Mouse (Mus musculus): ENCODE results near the gene Zfp385c. TPM values are rescaled to one million over a fixed set of nuclear protein-coding genes. Genes with fewer than 3 reads are reported as not detected.

The Zfp385c gene
- not detected for polyA plus RNA-seq (2014; fragmentation: Illumina TruSeq; extraction: RNeasy Lipid Tissue Mini Kit (QIAGEN cat#74804); ENCODE audit: low read depth, low replicate concordance)

GRCm38 (mm10) chr11:100692164-100692616, at the start of gene Zfp385c:
Gene Zfp385c, minus strand, starts transcription at chr11:100692455.

DNA sequence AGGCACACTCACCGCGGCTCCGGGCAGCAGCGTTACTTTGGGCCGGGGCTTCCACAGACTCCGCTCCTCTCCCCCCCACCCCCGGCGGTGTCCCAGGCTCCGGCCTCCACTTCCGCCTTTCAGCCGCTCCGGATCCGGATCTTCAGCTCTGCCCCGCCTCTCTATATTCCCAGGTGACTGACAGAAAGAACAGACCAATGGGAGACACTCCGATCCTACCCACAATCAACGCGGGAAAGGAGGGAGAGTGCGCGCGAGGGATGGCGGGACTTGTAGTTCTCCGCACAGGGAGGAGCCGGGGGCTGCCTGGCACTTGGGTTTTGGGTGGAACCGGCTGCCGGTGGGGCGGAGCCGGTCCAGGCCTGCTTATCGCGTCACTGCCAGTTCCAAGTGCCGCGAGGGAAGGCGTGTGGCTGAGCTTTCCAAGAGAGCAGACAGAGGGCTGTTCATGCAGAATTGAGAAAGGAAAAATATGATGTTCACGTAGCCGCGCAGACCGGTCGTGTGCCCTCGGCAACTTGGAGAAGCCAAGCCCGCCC, 45.9 kb upstream of the Zfp385c start, which contains the start of gene Rab5c:
TSS of gene Rab5c (minus strand) at position 150 of the 539 bp plus-strand sequence.

DNA sequence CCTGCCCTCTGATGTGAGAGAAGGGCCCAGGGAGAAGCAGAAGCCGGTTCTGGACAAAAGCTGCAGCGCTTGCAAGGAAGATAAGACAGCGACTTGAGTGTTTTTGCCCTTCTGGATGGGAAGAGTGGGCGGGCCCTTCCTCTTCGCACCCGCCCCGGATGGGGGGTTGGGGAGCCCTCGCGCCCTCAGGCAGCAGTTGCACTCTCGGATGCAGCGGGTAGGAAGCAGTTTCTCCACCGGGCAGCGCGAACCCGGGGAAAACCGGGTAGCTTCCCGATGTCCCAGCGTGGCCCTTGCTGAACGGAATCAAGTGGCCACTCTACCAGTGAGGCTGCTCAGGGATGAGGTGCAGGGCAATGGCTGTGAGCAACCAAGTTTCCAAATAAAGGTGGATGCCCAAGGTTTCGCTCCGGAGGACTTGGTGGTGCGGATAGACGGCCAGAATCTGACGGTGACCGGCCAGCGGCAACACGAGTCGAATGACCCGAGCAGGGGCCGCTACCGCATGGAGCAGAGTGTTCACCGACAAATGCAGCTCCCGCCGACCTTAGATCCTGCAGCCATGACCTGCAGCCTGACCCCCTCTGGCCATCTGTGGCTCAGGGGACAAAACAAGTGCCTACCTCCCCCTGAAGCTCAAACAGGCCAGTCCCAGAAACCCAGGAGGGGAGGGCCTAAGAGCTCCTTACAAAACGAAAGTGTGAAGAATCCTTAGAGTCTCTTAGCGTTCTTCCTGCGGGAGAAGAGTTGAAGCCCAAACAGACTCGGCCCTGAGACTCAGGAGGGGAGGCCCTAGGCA, 21.7 kb upstream of the Zfp385c start, which contains the start of gene Hspb9:
TSS of gene Hspb9 (plus strand) at position 116 of the 799 bp plus-strand sequence.

GRCm38 (mm10) chr11:100711783-100712615, 19.7 kb upstream of the Zfp385c start, which contains the start of gene Kat2a:
Gene Kat2a, minus strand, starts transcription at chr11:100712465.

DNA sequence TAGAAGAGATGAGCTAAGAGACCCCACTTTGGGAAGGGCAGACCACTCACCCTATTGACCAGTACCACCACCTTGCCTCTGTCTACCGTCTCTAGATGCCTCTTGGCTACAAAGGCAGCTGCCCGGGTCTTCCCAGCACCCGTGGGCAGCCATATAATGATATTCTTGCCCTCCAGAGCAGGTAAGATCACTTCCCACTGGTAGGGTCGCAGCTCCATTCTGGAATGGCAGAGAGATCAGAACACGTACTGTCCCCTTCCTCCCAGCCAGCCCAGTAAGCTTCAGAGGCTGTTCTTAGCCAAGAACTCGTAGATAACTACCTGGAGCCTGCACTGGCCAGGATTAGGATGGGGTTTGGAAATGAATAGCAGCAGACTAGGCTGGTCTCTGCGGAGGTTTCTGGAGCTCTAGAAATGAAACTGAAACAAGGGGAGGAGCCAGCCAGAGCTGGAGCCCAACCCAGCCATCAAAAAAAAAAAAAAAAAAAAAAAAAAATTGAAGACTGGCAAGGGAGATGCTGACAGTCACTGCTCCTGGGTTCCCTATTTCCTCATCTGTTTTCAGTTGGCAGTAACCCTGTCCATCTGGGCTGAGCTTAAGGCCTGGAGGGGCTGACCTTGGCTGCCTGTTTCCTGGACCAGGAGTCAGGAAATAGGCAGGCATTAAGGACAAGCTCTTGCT, 11.7 kb upstream of the Zfp385c start, which contains the start of gene Dhx58:
TSS of gene Dhx58 (minus strand) at position 421 of the 681 bp plus-strand sequence.

DNA sequence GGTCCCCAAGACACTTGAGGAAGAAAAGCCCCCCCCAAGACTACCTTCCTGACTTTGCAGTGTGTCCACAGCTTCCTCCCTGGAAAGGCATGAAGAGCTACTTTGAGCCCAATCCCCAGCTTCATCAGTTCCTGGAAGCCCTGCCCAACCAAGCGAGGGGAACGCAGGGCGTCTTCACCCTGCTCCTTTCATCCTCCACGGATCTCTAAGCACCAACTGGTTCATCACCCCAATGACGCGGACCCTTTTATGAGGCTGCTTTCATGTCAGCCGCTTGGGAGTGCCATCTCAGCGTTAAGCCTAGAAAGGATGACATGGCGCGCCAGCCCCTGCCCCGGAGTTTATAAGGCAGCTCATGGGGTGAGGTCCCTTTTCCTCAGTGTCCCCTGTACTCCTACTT, 72.3 kb downstream of the Zfp385c start, which contains the start of gene Dnajc7:
TSS of gene Dnajc7 (minus strand) at position 187 of the 400 bp plus-strand sequence.

GRCm38 (mm10) chr11:100618761-100619484, 73.3 kb downstream of the Zfp385c start, which contains the start of gene Nkiras2:
Gene Nkiras2, plus strand, starts transcription at chr11:100619244.

Other genes with a start within 250 kb of the Zfp385c start
- 5.7 TPM for gene Klhl11, start 219.7 kb downstream of the Zfp385c start, polyA plus RNA-seq (2014; fragmentation: Illumina TruSeq; extraction: RNeasy Lipid Tissue Mini Kit (QIAGEN cat#74804); ENCODE audit: low read depth, low replicate concordance)
- 137 TPM for gene Acly, start 164.5 kb downstream of the Zfp385c start, polyA plus RNA-seq (2014; fragmentation: Illumina TruSeq; extraction: RNeasy Lipid Tissue Mini Kit (QIAGEN cat#74804); ENCODE audit: low read depth, low replicate concordance)
- gene Ttc25, start 146.8 kb downstream of the Zfp385c start, polyA plus RNA-seq (2014; fragmentation: Illumina TruSeq; extraction: RNeasy Lipid Tissue Mini Kit (QIAGEN cat#74804); ENCODE audit: low read depth, low replicate concordance) = 0.41 TPM
- gene Cnp, start 117.6 kb downstream of the Zfp385c start, polyA plus RNA-seq (2014; fragmentation: Illumina TruSeq; extraction: RNeasy Lipid Tissue Mini Kit (QIAGEN cat#74804); ENCODE audit: low read depth, low replicate concordance) = 7.9 TPM
- 7.5 TPM for gene Nkiras2, start 73.2 kb downstream of the Zfp385c start, polyA plus RNA-seq (2014; fragmentation: Illumina TruSeq; extraction: RNeasy Lipid Tissue Mini Kit (QIAGEN cat#74804); ENCODE audit: low read depth, low replicate concordance)
- gene Dnajc7, start 72.3 kb downstream of the Zfp385c start, polyA plus RNA-seq (2014; fragmentation: Illumina TruSeq; extraction: RNeasy Lipid Tissue Mini Kit (QIAGEN cat#74804); ENCODE audit: low read depth, low replicate concordance) = 227 TPM
- 4.0 TPM for gene Dhx58, start 11.8 kb upstream of the Zfp385c start, polyA plus RNA-seq (2014; fragmentation: Illumina TruSeq; extraction: RNeasy Lipid Tissue Mini Kit (QIAGEN cat#74804); ENCODE audit: low read depth, low replicate concordance)
- 1.7 TPM for gene Kat2a, start 20.0 kb upstream of the Zfp385c start, polyA plus RNA-seq (2014; fragmentation: Illumina TruSeq; extraction: RNeasy Lipid Tissue Mini Kit (QIAGEN cat#74804); ENCODE audit: low read depth, low replicate concordance)
- not detected for gene Hspb9, start 21.4 kb upstream of the Zfp385c start, polyA plus RNA-seq (2014; fragmentation: Illumina TruSeq; extraction: RNeasy Lipid Tissue Mini Kit (QIAGEN cat#74804); ENCODE audit: low read depth, low replicate concordance)
- 39.2 TPM for gene Rab5c, start 45.8 kb upstream of the Zfp385c start, polyA plus RNA-seq (2014; fragmentation: Illumina TruSeq; extraction: RNeasy Lipid Tissue Mini Kit (QIAGEN cat#74804); ENCODE audit: low read depth, low replicate concordance)
- not detected for gene Kcnh4, start 67.5 kb upstream of the Zfp385c start, polyA plus RNA-seq (2014; fragmentation: Illumina TruSeq; extraction: RNeasy Lipid Tissue Mini Kit (QIAGEN cat#74804); ENCODE audit: low read depth, low replicate concordance)
- not detected for gene Hcrt, start 70.5 kb upstream of the Zfp385c start, polyA plus RNA-seq (2014; fragmentation: Illumina TruSeq; extraction: RNeasy Lipid Tissue Mini Kit (QIAGEN cat#74804); ENCODE audit: low read depth, low replicate concordance)
- gene Ghdc, start 78.5 kb upstream of the Zfp385c start, polyA plus RNA-seq (2014; fragmentation: Illumina TruSeq; extraction: RNeasy Lipid Tissue Mini Kit (QIAGEN cat#74804); ENCODE audit: low read depth, low replicate concordance) = 1.7 TPM
- 4.0 TPM for gene Stat5b, start 158.3 kb upstream of the Zfp385c start, polyA plus RNA-seq (2014; fragmentation: Illumina TruSeq; extraction: RNeasy Lipid Tissue Mini Kit (QIAGEN cat#74804); ENCODE audit: low read depth, low replicate concordance)
- gene Stat5a, start 166.9 kb upstream of the Zfp385c start, polyA plus RNA-seq (2014; fragmentation: Illumina TruSeq; extraction: RNeasy Lipid Tissue Mini Kit (QIAGEN cat#74804); ENCODE audit: low read depth, low replicate concordance) = 1.9 TPM
- 28.1 TPM for gene Stat3, start 247.1 kb upstream of the Zfp385c start, polyA plus RNA-seq (2014; fragmentation: Illumina TruSeq; extraction: RNeasy Lipid Tissue Mini Kit (QIAGEN cat#74804); ENCODE audit: low read depth, low replicate concordance)